8 mouse cellular contexts compared by ENCODE assay signal in genomic region chr3:95686492-95687167, GRCm38 (mm10). TPM values are rescaled to one million over a fixed set of nuclear protein-coding genes. Genes with fewer than 3 reads are reported as not detected.
DNase-seq lines count a peak whose midpoint lies in the region; ATAC-seq and TF ChIP-seq lines count a peak whose summit lies in the region.

No protein-coding gene starts in this region.

- no peak for DNase-seq in liver, adult 2 months (ENCODE audit: extremely low read depth, low read depth, low spot score)
- DNase-seq in liver = no peak
- DNase-seq in midbrain, postnatal 0 days (ENCODE audit: low spot score) = no peak
- DNase-seq in spleen, adult 12 weeks (ENCODE audit: low spot score) = no peak
- no peak for DNase-seq in cerebellum, adult 2 months
- DNase-seq in testis, postnatal 14 days (ENCODE audit: low spot score) = no peak

- ATAC-seq in forebrain, embryonic 13.5 days = no peak
- ATAC-seq in hindbrain, embryonic 15.5 days (ENCODE audit: low FRiP score, low read depth) = no peak
- no peak for ATAC-seq in midbrain, postnatal 0 days (ENCODE audit: low FRiP score)

- no peak for TF ChIP-seq CTCF in liver, adult 2 months (IDR thresholded peaks at IDR 0.05; ENCODE audit: low read depth, low read length)
- TF ChIP-seq CTCF in midbrain, postnatal 0 days (IDR thresholded peaks at IDR 0.05) = no peak
- TF ChIP-seq CTCF in cerebellum, adult 2 months (IDR thresholded peaks at IDR 0.05; ENCODE audit: borderline replicate concordance, insufficient read depth, low read depth, low read length) = no peak

- no peaks in the 10 kb centered on the region for H3K27me3 ChIP-seq in liver, adult 2 months (ENCODE audit: control insufficient read depth, insufficient read depth, low read length)
- 0 out of 2 replicates have a peak, but pooled peaks cover 14% of the 10 kb centered on the region for H3K27me3 ChIP-seq in forebrain, embryonic 13.5 days
- no peaks in the 10 kb centered on the region for H3K27me3 ChIP-seq in hindbrain, embryonic 15.5 days
- H3K27me3 ChIP-seq in midbrain, postnatal 0 days (ENCODE audit: insufficient read depth, low read length) = no peaks in the 10 kb centered on the region
- no peaks in the 10 kb centered on the region for H3K27me3 ChIP-seq in cerebellum, adult 2 months (ENCODE audit: control insufficient read depth, insufficient read depth, low read length)

- H3K4me3 ChIP-seq in liver, adult 2 months (ENCODE audit: insufficient read depth, low read depth, low read length) = peak overlapping the region; percentile 26; the same call in 1 of the 2 replicates
- H3K4me3 ChIP-seq in forebrain, embryonic 13.5 days = no peak overlapping the region
- no peak overlapping the region for H3K4me3 ChIP-seq in hindbrain, embryonic 15.5 days
- no peak overlapping the region for H3K4me3 ChIP-seq in midbrain, postnatal 0 days (ENCODE audit: low read depth, low read length)
- H3K4me3 ChIP-seq in cerebellum, adult 2 months (replicated peaks; ENCODE audit: insufficient read depth, low read depth, low read length) = no peak overlapping the region

- H3K36me3 ChIP-seq in liver, adult 2 months (ENCODE audit: control insufficient read depth, insufficient read depth, low read length) = no peaks in the 10 kb centered on the region
- no peaks in the 10 kb centered on the region for H3K36me3 ChIP-seq in forebrain, embryonic 13.5 days (ENCODE audit: poor library complexity, severe bottlenecking)
- no peaks in the 10 kb centered on the region for H3K36me3 ChIP-seq in hindbrain, embryonic 15.5 days
- H3K36me3 ChIP-seq in midbrain, postnatal 0 days (ENCODE audit: insufficient read depth, low read length) = no peaks in the 10 kb centered on the region

- 0 out of 2 replicates have a peak overlapping the region, but pooled peaks have one; percentile 80 for H3K4me2 ChIP-seq in forebrain, embryonic 13.5 days
- peak overlapping the region; percentile 90 for H3K4me2 ChIP-seq in hindbrain, embryonic 15.5 days
- peak overlapping the region; percentile 92; the same call in 1 of the 2 replicates for H3K4me2 ChIP-seq in midbrain, postnatal 0 days (ENCODE audit: low read depth, low read length, poor library complexity, severe bottlenecking)

- no peaks in the 10 kb centered on the region for H3K9me3 ChIP-seq in forebrain, embryonic 13.5 days (replicated peaks)
- no peaks in the 10 kb centered on the region for H3K9me3 ChIP-seq in hindbrain, embryonic 15.5 days
- H3K9me3 ChIP-seq in midbrain, postnatal 0 days (ENCODE audit: low read length) = no peaks in the 10 kb centered on the region

- TF ChIP-seq POLR2A in liver, adult 2 months (IDR thresholded peaks at IDR 0.05; ENCODE audit: extremely low read depth, insufficient read depth, low read length) = no peak
- no peak for TF ChIP-seq POLR2A in cerebellum, adult 2 months (IDR thresholded peaks at IDR 0.05; ENCODE audit: borderline replicate concordance, insufficient read depth, low read length)

- H3K9ac ChIP-seq in liver, adult 2 months (ENCODE audit: low read depth, low read length) = no peak overlapping the region
- no peak overlapping the region for H3K9ac ChIP-seq in forebrain, embryonic 13.5 days
- H3K9ac ChIP-seq in hindbrain, embryonic 15.5 days = no peak overlapping the region
- H3K9ac ChIP-seq in midbrain, postnatal 0 days (replicated peaks; ENCODE audit: low read length, poor library complexity, severe bottlenecking) = no peak overlapping the region

- 76% methylated on average over 10 of the region's 10 CpGs for WGBS in liver, adult 2 months
- 44% methylated on average over 10 of the region's 10 CpGs for WGBS in forebrain, embryonic 13.5 days
- 44% methylated on average over 10 of the region's 10 CpGs for WGBS in hindbrain, embryonic 15.5 days
- whole genome bisulfite sequencing in midbrain, postnatal 0 days = 53% methylated on average over 9 of the region's 10 CpGs
- 43% methylated on average over 10 of the region's 10 CpGs for WGBS in cerebellum, adult 2 months

- H3K79me2 ChIP-seq in liver, adult 2 months (ENCODE audit: control insufficient read depth, insufficient read depth, low read length) = no peaks in the 10 kb centered on the region

- no peak overlapping the region for H3K27ac ChIP-seq in liver, adult 2 months (replicated peaks; ENCODE audit: insufficient read depth, low read depth, low read length)
- H3K27ac ChIP-seq in forebrain, embryonic 13.5 days = no peak overlapping the region
- no peak overlapping the region for H3K27ac ChIP-seq in hindbrain, embryonic 15.5 days (replicated peaks)
- H3K27ac ChIP-seq in midbrain, postnatal 0 days (ENCODE audit: low read depth, low read length) = no peak overlapping the region
- no peak overlapping the region for H3K27ac ChIP-seq in cerebellum, adult 2 months (ENCODE audit: insufficient read depth, low read length)

- H3K4me1 ChIP-seq in liver, adult 2 months (ENCODE audit: control insufficient read depth, insufficient read depth, low read length) = no peaks in the 10 kb centered on the region
- peaks cover 17% of the 10 kb centered on the region for H3K4me1 ChIP-seq in forebrain, embryonic 13.5 days
- H3K4me1 ChIP-seq in hindbrain, embryonic 15.5 days (replicated peaks) = peaks cover 14% of the 10 kb centered on the region
- peaks cover 5% of the 10 kb centered on the region; the same call in 1 of the 2 replicates for H3K4me1 ChIP-seq in midbrain, postnatal 0 days (ENCODE audit: insufficient read depth, low read length)
- H3K4me1 ChIP-seq in cerebellum, adult 2 months (ENCODE audit: control insufficient read depth, insufficient read depth, low read length) = peaks cover 6% of the 10 kb centered on the region; the same call in 1 of the 2 replicates

RNA-seq across cellular contexts. Expression of gene Adamtsl4, which starts 1.1 kb away (rescaled TPM):
- total RNA-seq in liver, adult 2 months (2014; rRNA removed) = 0.55 and 1.6 TPM in 2 replicates
- polyA plus RNA-seq in liver, adult 2 months (2012; rRNA removed) = 2.5 and 4.7 TPM in 2 replicates
- 0.53 and 0.80 TPM in 2 replicates for polyA plus RNA-seq in forebrain, embryonic 13.5 days (2015; fragmentation: Nextera tagmentation; extraction: Ambion mirVana)
- 1.2 TPM in 2 replicates for polyA plus RNA-seq in hindbrain, embryonic 15.5 days (2015; fragmentation: Nextera tagmentation; extraction: Ambion mirVana)
- 1.3 and 1.4 TPM in 2 replicates for total RNA-seq in midbrain, postnatal 0 days (2014; rRNA removed)
- polyA plus RNA-seq in midbrain, postnatal 0 days (2015; fragmentation: Nextera tagmentation; extraction: Ambion mirVana) = 1.0 and 1.4 TPM in 2 replicates
- 13.5 and 15.9 TPM in 2 replicates for polyA plus RNA-seq in cerebellum, adult 2 months (2012; rRNA removed)

RNA-seq across cellular contexts. Expression of gene Mcl1, which starts 28.0 kb away (rescaled TPM):
- 57.5 and 92.2 TPM in 2 replicates for total RNA-seq in liver, adult 2 months (2014; rRNA removed)
- 38.7 and 39.4 TPM in 2 replicates for polyA plus RNA-seq in liver, adult 2 months (2012; rRNA removed)
- 40.3 and 44.0 TPM in 2 replicates for polyA plus RNA-seq in forebrain, embryonic 13.5 days (2015; fragmentation: Nextera tagmentation; extraction: Ambion mirVana)
- 46.3 and 47.4 TPM in 2 replicates for polyA plus RNA-seq in hindbrain, embryonic 15.5 days (2015; fragmentation: Nextera tagmentation; extraction: Ambion mirVana)
- total RNA-seq in midbrain, postnatal 0 days (2014; rRNA removed) = 105 and 136 TPM in 2 replicates
- 35.8 and 42.8 TPM in 2 replicates for polyA plus RNA-seq in midbrain, postnatal 0 days (2015; fragmentation: Nextera tagmentation; extraction: Ambion mirVana)
- polyA plus RNA-seq in cerebellum, adult 2 months (2012; rRNA removed) = 43.6 and 45.4 TPM in 2 replicates

RNA-seq across cellular contexts. Expression of gene Ecm1, which starts 52.7 kb away (rescaled TPM):
- 48.1 and 87.7 TPM in 2 replicates for total RNA-seq in liver, adult 2 months (2014; rRNA removed)
- 354 and 374 TPM in 2 replicates for polyA plus RNA-seq in liver, adult 2 months (2012; rRNA removed)
- 9.5 and 12.2 TPM in 2 replicates for polyA plus RNA-seq in forebrain, embryonic 13.5 days (2015; fragmentation: Nextera tagmentation; extraction: Ambion mirVana)
- 12.6 and 16.4 TPM in 2 replicates for polyA plus RNA-seq in hindbrain, embryonic 15.5 days (2015; fragmentation: Nextera tagmentation; extraction: Ambion mirVana)
- total RNA-seq in midbrain, postnatal 0 days (2014; rRNA removed) = 6.2 and 9.9 TPM in 2 replicates
- polyA plus RNA-seq in midbrain, postnatal 0 days (2015; fragmentation: Nextera tagmentation; extraction: Ambion mirVana) = 9.7 and 10.8 TPM in 2 replicates
- polyA plus RNA-seq in cerebellum, adult 2 months (2012; rRNA removed) = 14.3 and 14.7 TPM in 2 replicates

Comparison
In these comparisons a context has a peak if more than half of its experiments do, and no peak if none do; other contexts are left out.
1. RNA of gene Ecm1, which starts 52.7 kb away (polyA plus RNA-seq): 354 to 374 TPM in liver, adult 2 months; 12.6 to 16.4 TPM in hindbrain, embryonic 15.5 days, 14.3 to 14.7 TPM in cerebellum, adult 2 months, 9.7 to 10.8 TPM in midbrain, postnatal 0 days and 9.5 to 12.2 TPM in forebrain, embryonic 13.5 days; every median in the first group is over 10 times any median in the second.
2. Peak in every context shown above with its lines, with median percentiles within 50 percentile points of each other: H3K4me2 ChIP-seq.